8 mouse cellular contexts compared by ENCODE assay signal in genomic region chr3:118425748-118426147, GRCm38 (mm10).
DNase-seq lines count a peak whose midpoint lies in the region; ATAC-seq and TF ChIP-seq lines count a peak whose summit lies in the region.

No protein-coding gene starts in this region.

- H3K9me3 ChIP-seq in kidney, embryonic 16.5 days (ENCODE audit: low read length), result no peaks in the 10 kb centered on the region
- H3K9me3 ChIP-seq in forebrain, embryonic 16.5 days (ENCODE audit: control insufficient read depth, low read length), result no peaks in the 10 kb centered on the region
- H3K9me3 ChIP-seq in liver, embryonic 13.5 days (replicated peaks), result no peaks in the 10 kb centered on the region
- H3K9me3 ChIP-seq in stomach, postnatal 0 days (ENCODE audit: control insufficient read depth, low read length), result no peaks in the 10 kb centered on the region

- peak overlapping the region; percentile 56 for H3K4me2 ChIP-seq in kidney, embryonic 16.5 days (replicated peaks; ENCODE audit: low read depth, low read length)
- peak overlapping the region; percentile 55 for H3K4me2 ChIP-seq in forebrain, embryonic 16.5 days (ENCODE audit: low read length)
- H3K4me2 ChIP-seq in liver, embryonic 13.5 days, result peak overlapping the region; percentile 35
- H3K4me2 ChIP-seq in stomach, postnatal 0 days (replicated peaks; ENCODE audit: low read depth), result peak overlapping the region; percentile 36; the same call in 1 of the 2 replicates

- peaks cover 8% of the 10 kb centered on the region; the same call in 1 of the 2 replicates for H3K4me1 ChIP-seq in kidney, embryonic 16.5 days (ENCODE audit: insufficient read depth, low read length)
- peaks cover 11% of the 10 kb centered on the region for H3K4me1 ChIP-seq in forebrain, embryonic 16.5 days (replicated peaks; ENCODE audit: control insufficient read depth, insufficient read depth, low read length)
- H3K4me1 ChIP-seq in liver, embryonic 13.5 days (replicated peaks), result no peaks in the 10 kb centered on the region
- H3K4me1 ChIP-seq in stomach, postnatal 0 days (replicated peaks; ENCODE audit: control insufficient read depth, insufficient read depth), result no peaks in the 10 kb centered on the region

- 3% methylated on average over 19 of the region's 19 CpGs for WGBS in kidney, embryonic 16.5 days
- 2% methylated on average over 19 of the region's 19 CpGs for WGBS in forebrain, embryonic 16.5 days
- WGBS in liver, embryonic 13.5 days (ENCODE audit: insufficient replicate concordance), result 5% methylated on average over 19 of the region's 19 CpGs
- 3% methylated on average over 19 of the region's 19 CpGs for WGBS in stomach, postnatal 0 days

- no peak overlapping the region for H3K9ac ChIP-seq in kidney, embryonic 16.5 days (replicated peaks; ENCODE audit: low read length)
- peak overlapping the region; percentile 50 for H3K9ac ChIP-seq in forebrain, embryonic 16.5 days (replicated peaks; ENCODE audit: low read depth, low read length)
- H3K9ac ChIP-seq in liver, embryonic 13.5 days, result no peak overlapping the region
- no peak overlapping the region for H3K9ac ChIP-seq in stomach, postnatal 0 days (ENCODE audit: low read length)

- no peaks in the 10 kb centered on the region for H3K36me3 ChIP-seq in kidney, embryonic 16.5 days (ENCODE audit: insufficient read depth, low read length)
- H3K36me3 ChIP-seq in forebrain, embryonic 16.5 days (ENCODE audit: control insufficient read depth, insufficient read depth), result no peaks in the 10 kb centered on the region
- H3K36me3 ChIP-seq in liver, embryonic 13.5 days, result no peaks in the 10 kb centered on the region
- no peaks in the 10 kb centered on the region for H3K36me3 ChIP-seq in stomach, postnatal 0 days (ENCODE audit: control insufficient read depth, insufficient read depth, low read length)

- no peak for TF ChIP-seq EP300 in stomach, postnatal 0 days (optimal IDR thresholded peaks at IDR 0.05)

- peak overlapping the region; percentile 37 for H3K4me3 ChIP-seq in kidney, embryonic 16.5 days (ENCODE audit: low read length)
- peak overlapping the region; percentile 27 for H3K4me3 ChIP-seq in forebrain, embryonic 16.5 days (replicated peaks; ENCODE audit: low read length)
- H3K4me3 ChIP-seq in liver, embryonic 13.5 days (replicated peaks), result peak overlapping the region; percentile 8
- peak overlapping the region; percentile 4; the same call in 1 of the 2 replicates for H3K4me3 ChIP-seq in stomach, postnatal 0 days (ENCODE audit: low read depth, low read length)

- DNase-seq in kidney, adult 18-20 months, result no peak
- peak; percentile 65 for DNase-seq in embryo, embryonic 10 days (ENCODE audit: low spot score)
- DNase-seq in liver, embryonic 13.5 days, result no peak
- DNase-seq in stomach, postnatal 0 days (ENCODE audit: low spot score), result no peak
- no peak for DNase-seq in B cell, adult 2 months
- no peak for DNase-seq in cerebellum, adult 11-12 months

- peak; percentile 56 for TF ChIP-seq CTCF in stomach, postnatal 0 days (IDR thresholded peaks at IDR 0.05; ENCODE audit: low read depth)

- ATAC-seq in kidney, embryonic 16.5 days (ENCODE audit: low FRiP score, low TSS enrichment), result 0 out of 2 replicates have a peak, but pooled peaks have one; percentile 46
- no peak; the same call in 1 of the 2 replicates for ATAC-seq in forebrain, embryonic 16.5 days
- no peak for ATAC-seq in liver, embryonic 13.5 days (ENCODE audit: low read depth)
- ATAC-seq in stomach, postnatal 0 days (ENCODE audit: low FRiP score, low TSS enrichment), result no peak

- peaks cover 11% of the 10 kb centered on the region for H3K27me3 ChIP-seq in kidney, embryonic 16.5 days (ENCODE audit: insufficient read depth, low read length)
- no peaks in the 10 kb centered on the region for H3K27me3 ChIP-seq in forebrain, embryonic 16.5 days (replicated peaks; ENCODE audit: control insufficient read depth, insufficient read depth, low read length)
- peaks cover 11% of the 10 kb centered on the region for H3K27me3 ChIP-seq in liver, embryonic 13.5 days
- no peaks in the 10 kb centered on the region for H3K27me3 ChIP-seq in stomach, postnatal 0 days (ENCODE audit: control insufficient read depth, insufficient read depth, low read length)

- no peak overlapping the region for H3K27ac ChIP-seq in kidney, embryonic 16.5 days (ENCODE audit: low read length)
- no peak overlapping the region for H3K27ac ChIP-seq in forebrain, embryonic 16.5 days (ENCODE audit: low read length)
- H3K27ac ChIP-seq in liver, embryonic 13.5 days, result no peak overlapping the region
- no peak overlapping the region for H3K27ac ChIP-seq in stomach, postnatal 0 days (replicated peaks)
